Mouse (Mus musculus): ENCODE results near the gene Mrpl4. TPM values are rescaled to one million over a fixed set of nuclear protein-coding genes. Genes with fewer than 3 reads are reported as not detected.
A peak's percentile ranks its signal among the peaks of the same experiment; 100 is the strongest.

Mrpl4 gene
- polyA plus RNA-seq, 1 experiment from 2014 or later, result 181 TPM

- Histone ChIP-seq H3K9me3 (ENCODE audit: control insufficient read depth, low read length) (no peaks in the 10 kb centered on the region), H3K36me3 (ENCODE audit: control insufficient read depth, insufficient read depth, low read length) (no peaks in the 10 kb centered on the region), H3K9ac (ENCODE audit: low read depth, low read length) (no peak overlapping the region), H3K4me1 (ENCODE audit: control insufficient read depth, insufficient read depth, low read length) (peaks cover 23% of the 10 kb centered on the region), H3K4me3 (ENCODE audit: low read length) (no peak overlapping the region), H3K27ac (ENCODE audit: low read length) (0 out of 2 replicates have a peak overlapping the region, but pooled peaks have one; percentile 21), H3K4me2 (ENCODE audit: low read depth, low read length) (no peak overlapping the region), H3K27me3 (replicated peaks; ENCODE audit: control insufficient read depth, insufficient read depth, low read length) (no peaks in the 10 kb centered on the region)
- WGBS, result 55% methylated on average over 5 of the region's 5 CpGs
- no peak for ATAC-seq
These were observed 23.4 kb upstream of the Mrpl4 start for GRCm38 (mm10) chr9:20979181-20979580.

- H3K4me3 ChIP-seq (ENCODE audit: low read length), result no peak overlapping the region
- no peak for ATAC-seq
- H3K27ac ChIP-seq (ENCODE audit: low read length), result no peak overlapping the region
- peaks cover 18% of the 10 kb centered on the region for H3K4me1 ChIP-seq (ENCODE audit: control insufficient read depth, insufficient read depth, low read length)
- H3K27me3 ChIP-seq (replicated peaks; ENCODE audit: control insufficient read depth, insufficient read depth, low read length), result no peaks in the 10 kb centered on the region
- WGBS, result 80% methylated on average over 7 of the region's 7 CpGs
- no peak overlapping the region for H3K9ac ChIP-seq (ENCODE audit: low read depth, low read length)
- H3K9me3 ChIP-seq (ENCODE audit: control insufficient read depth, low read length), result no peaks in the 10 kb centered on the region
- H3K36me3 ChIP-seq (ENCODE audit: control insufficient read depth, insufficient read depth, low read length), result no peaks in the 10 kb centered on the region
- no peak overlapping the region for H3K4me2 ChIP-seq (ENCODE audit: low read depth, low read length)
These were observed 22.8 kb upstream of the Mrpl4 start for GRCm38 (mm10) chr9:20979769-20980168.

GRCm38 (mm10) chr9:20982171-20982570, 20.4 kb upstream of the Mrpl4 start:
- H3K4me1 ChIP-seq (ENCODE audit: control insufficient read depth, insufficient read depth, low read length), result peaks cover 8% of the 10 kb centered on the region
- H3K9me3 ChIP-seq (ENCODE audit: control insufficient read depth, low read length), result no peaks in the 10 kb centered on the region
- no peaks in the 10 kb centered on the region for H3K36me3 ChIP-seq (ENCODE audit: control insufficient read depth, insufficient read depth, low read length)
- H3K27me3 ChIP-seq (replicated peaks; ENCODE audit: control insufficient read depth, insufficient read depth, low read length), result no peaks in the 10 kb centered on the region
- H3K9ac ChIP-seq (ENCODE audit: low read depth, low read length), result no peak overlapping the region
- ATAC-seq, result no peak
- WGBS, result 74% methylated on average over 3 of the region's 3 CpGs
- no peak overlapping the region for H3K4me3 ChIP-seq (ENCODE audit: low read length)
- H3K27ac ChIP-seq (ENCODE audit: low read length), result no peak overlapping the region
- H3K4me2 ChIP-seq (ENCODE audit: low read depth, low read length), result no peak overlapping the region

GRCm38 (mm10) chr9:20983169-20983568, 19.4 kb upstream of the Mrpl4 start:
- no peaks in the 10 kb centered on the region for H3K36me3 ChIP-seq (ENCODE audit: control insufficient read depth, insufficient read depth, low read length)
- no peak for ATAC-seq
- no peak overlapping the region for H3K27ac ChIP-seq (ENCODE audit: low read length)
- H3K9ac ChIP-seq (ENCODE audit: low read depth, low read length), result no peak overlapping the region
- H3K4me3 ChIP-seq (ENCODE audit: low read length), result no peak overlapping the region
- H3K27me3 ChIP-seq (replicated peaks; ENCODE audit: control insufficient read depth, insufficient read depth, low read length), result no peaks in the 10 kb centered on the region
- peaks cover 6% of the 10 kb centered on the region for H3K4me1 ChIP-seq (ENCODE audit: control insufficient read depth, insufficient read depth, low read length)
- H3K9me3 ChIP-seq (ENCODE audit: control insufficient read depth, low read length), result no peaks in the 10 kb centered on the region
- no peak overlapping the region for H3K4me2 ChIP-seq (ENCODE audit: low read depth, low read length)
- WGBS, result 38% methylated on average over 5 of the region's 5 CpGs

GRCm38 (mm10) chr9:20986952-20987686, 15.4 kb upstream of the Mrpl4 start:
- ATAC-seq, result peak; percentile 88
- Histone ChIP-seq H3K4me3 (ENCODE audit: low read length) (no peak overlapping the region), H3K36me3 (ENCODE audit: control insufficient read depth, insufficient read depth, low read length) (no peaks in the 10 kb centered on the region), H3K27ac (ENCODE audit: low read length) (peak overlapping the region; percentile 80), H3K9me3 (ENCODE audit: control insufficient read depth, low read length) (no peaks in the 10 kb centered on the region), H3K9ac (ENCODE audit: low read depth, low read length) (no peak overlapping the region), H3K4me1 (ENCODE audit: control insufficient read depth, insufficient read depth, low read length) (no peaks in the 10 kb centered on the region), H3K27me3 (replicated peaks; ENCODE audit: control insufficient read depth, insufficient read depth, low read length) (no peaks in the 10 kb centered on the region), H3K4me2 (ENCODE audit: low read depth, low read length) (no peak overlapping the region)
- 52% methylated on average over 15 of the region's 15 CpGs for WGBS

- ATAC-seq, result no peak
- no peak overlapping the region for H3K27ac ChIP-seq (ENCODE audit: low read length)
These were observed 14.6 kb upstream of the Mrpl4 start for GRCm38 (mm10) chr9:20987953-20988352.

GRCm38 (mm10) chr9:20990861-20991260, 11.7 kb upstream of the Mrpl4 start:
- Histone ChIP-seq H3K4me1 (ENCODE audit: control insufficient read depth, insufficient read depth, low read length) (peaks cover 14% of the 10 kb centered on the region), H3K36me3 (ENCODE audit: control insufficient read depth, insufficient read depth, low read length) (no peaks in the 10 kb centered on the region), H3K9ac (ENCODE audit: low read depth, low read length) (0 out of 2 replicates have a peak overlapping the region, but pooled peaks have one; percentile 0), H3K4me3 (ENCODE audit: low read length) (no peak overlapping the region), H3K4me2 (ENCODE audit: low read depth, low read length) (peak overlapping the region; percentile 8; the same call in 1 of the 2 replicates), H3K27me3 (replicated peaks; ENCODE audit: control insufficient read depth, insufficient read depth, low read length) (no peaks in the 10 kb centered on the region), H3K27ac (ENCODE audit: low read length) (no peak overlapping the region), H3K9me3 (ENCODE audit: control insufficient read depth, low read length) (no peaks in the 10 kb centered on the region)
- ATAC-seq, result no peak
- WGBS, result 7% methylated on average over 10 of the region's 10 CpGs

More at GRCm38 (mm10) chr9:20987953-20988352, 14.6 kb upstream of the Mrpl4 start:
- Histone ChIP-seq H3K36me3 (ENCODE audit: control insufficient read depth, insufficient read depth, low read length) (no peaks in the 10 kb centered on the region), H3K9me3 (ENCODE audit: control insufficient read depth, low read length) (no peaks in the 10 kb centered on the region), H3K4me3 (ENCODE audit: low read length) (no peak overlapping the region), H3K9ac (ENCODE audit: low read depth, low read length) (no peak overlapping the region), H3K27me3 (replicated peaks; ENCODE audit: control insufficient read depth, insufficient read depth, low read length) (no peaks in the 10 kb centered on the region), H3K4me2 (ENCODE audit: low read depth, low read length) (no peak overlapping the region), H3K4me1 (ENCODE audit: control insufficient read depth, insufficient read depth, low read length) (peaks cover 6% of the 10 kb centered on the region; the same call in 1 of the 2 replicates)
- WGBS, result 29% methylated on average over 7 of the region's 7 CpGs

- no peaks in the 10 kb centered on the region for H3K36me3 ChIP-seq (ENCODE audit: control insufficient read depth, insufficient read depth, low read length)
- H3K4me3 ChIP-seq (ENCODE audit: low read length), result no peak overlapping the region
- 98% methylated on average over 4 of the region's 4 CpGs for WGBS
These were observed 11.0 kb upstream of the Mrpl4 start for GRCm38 (mm10) chr9:20991587-20991986.

GRCm38 (mm10) chr9:20993165-20993898, 9.2 kb upstream of the Mrpl4 start:
- ATAC-seq, result peak; percentile 82
- Histone ChIP-seq H3K4me1 (ENCODE audit: control insufficient read depth, insufficient read depth, low read length) (peaks cover 14% of the 10 kb centered on the region), H3K4me2 (ENCODE audit: low read depth, low read length) (peak overlapping the region; percentile 11; the same call in 1 of the 2 replicates), H3K9ac (ENCODE audit: low read depth, low read length) (no peak overlapping the region; the same call in 1 of the 2 replicates), H3K27ac (ENCODE audit: low read length) (peak overlapping the region; percentile 68), H3K9me3 (ENCODE audit: control insufficient read depth, low read length) (no peaks in the 10 kb centered on the region), H3K36me3 (ENCODE audit: control insufficient read depth, insufficient read depth, low read length) (no peaks in the 10 kb centered on the region), H3K4me3 (ENCODE audit: low read length) (no peak overlapping the region), H3K27me3 (replicated peaks; ENCODE audit: control insufficient read depth, insufficient read depth, low read length) (no peaks in the 10 kb centered on the region)
- 26% methylated on average over 5 of the region's 5 CpGs for WGBS

More at GRCm38 (mm10) chr9:20991587-20991986, 11.0 kb upstream of the Mrpl4 start:
- H3K27ac ChIP-seq (ENCODE audit: low read length), result no peak overlapping the region
- H3K27me3 ChIP-seq (replicated peaks; ENCODE audit: control insufficient read depth, insufficient read depth, low read length), result no peaks in the 10 kb centered on the region
- no peaks in the 10 kb centered on the region for H3K9me3 ChIP-seq (ENCODE audit: control insufficient read depth, low read length)
- no peak overlapping the region for H3K4me2 ChIP-seq (ENCODE audit: low read depth, low read length)
- no peak for ATAC-seq
- no peak overlapping the region for H3K9ac ChIP-seq (ENCODE audit: low read depth, low read length)
- H3K4me1 ChIP-seq (ENCODE audit: control insufficient read depth, insufficient read depth, low read length), result peaks cover 14% of the 10 kb centered on the region

Measured in intestine, embryonic 16.5 days (tissue).